Mouse (Mus musculus) stomach, embryonic 14.5 days (tissue): ENCODE results near the gene Ret. TPM values are rescaled to one million over a fixed set of nuclear protein-coding genes. Genes with fewer than 3 reads are reported as not detected.

Experiments
- ATAC-seq: fragments of 200-750 bp; cut with Nextera tagmentation; 2 replicates; pipeline ENCODE4 v1.8.0; 2017; ENCODE audit warnings: low read depth, moderate TSS enrichment; ENCODE audit not compliant: insufficient number of reproducible peaks, insufficient read depth, low FRiP score
- H3K27ac ChIP-seq: fragments of 300-500 bp; sonication (generic); 2 replicates; pipeline ENCODE4 v1.5.1; 2014; ENCODE audit warnings: mild to moderate bottlenecking, low read length, moderate library complexity, mixed read lengths
- H3K27me3 ChIP-seq: fragments of 300-500 bp; sonication (generic); 2 replicates; pipeline ENCODE4 v1.6.1; 2014; ENCODE audit warnings: low read length, control low read depth, mixed read lengths; ENCODE audit not compliant: control insufficient read depth, insufficient read depth
- H3K36me3 ChIP-seq: fragments of 300-500 bp; sonication (generic); 2 replicates; pipeline ENCODE4 v1.6.1; 2014; ENCODE audit warnings: mild to moderate bottlenecking, control low read depth, low read length, moderate library complexity, mixed read lengths; ENCODE audit not compliant: control insufficient read depth, insufficient read depth
- H3K4me1 ChIP-seq: fragments of 300-500 bp; sonication (generic); 2 replicates; pipeline ENCODE4 v1.6.1; 2014; ENCODE audit warnings: low read length, control low read depth, mixed read lengths; ENCODE audit not compliant: control insufficient read depth, insufficient read depth
- H3K4me2 ChIP-seq: fragments of 300-500 bp; sonication (generic); replicated peaks from 2 replicates; pipeline ENCODE4 v1.6.1; 2014; ENCODE audit warnings: low read depth, low read length, control low read depth
- H3K4me3 ChIP-seq: fragments of 300-500 bp; sonication (generic); 2 replicates; pipeline ENCODE4 v1.5.1; 2014; ENCODE audit warnings: low read depth, low read length, control low read depth
- H3K9ac ChIP-seq: fragments of 300-500 bp; sonication (generic); replicated peaks from 2 replicates; pipeline ENCODE4 v1.6.1; 2014; ENCODE audit warnings: low read depth, mild to moderate bottlenecking, control low read depth, low read length, moderate library complexity, mixed read lengths
- H3K9me3 ChIP-seq: fragments of 300-500 bp; sonication (generic); 2 replicates; pipeline ENCODE4 v1.6.1; 2016; ENCODE audit warnings: low read depth, low read length, control low read depth; ENCODE audit not compliant: control insufficient read depth
- WGBS: fragments of 180-500 bp; shearing (Covaris S2); extraction: QIAGEN DNeasy Blood & Tissue Kit; methylation state at CpG from one replicate; pipeline ENCODE4 v1.1.7; 2014; 5-methylcytosine and 5-hydroxymethylcytosine counted together
- polyA plus RNA-seq: library from polyadenylated mRNA; unstranded; fragments of >200 nt; fragmentation: Nextera tagmentation; extraction: Ambion mirVana; gene quantifications from 2 replicates; pipeline ENCODE4 v1.2.1, GENCODE M21; 2014

The Ret gene
- polyA plus RNA-seq, 1 experiment from 2014 or later, result 15.0 TPM

- H3K27me3 ChIP-seq, result no peaks in the 10 kb centered on the region
- no peak overlapping the region for H3K27ac ChIP-seq
- no peak overlapping the region for H3K9ac ChIP-seq
- no peak overlapping the region for H3K4me2 ChIP-seq
- H3K9me3 ChIP-seq, result no peaks in the 10 kb centered on the region
- 37% methylated on average over 7 of the region's 7 CpGs for WGBS
- no peaks in the 10 kb centered on the region for H3K36me3 ChIP-seq
- H3K4me3 ChIP-seq, result no peak overlapping the region
- no peak for ATAC-seq
- peaks cover 3% of the 10 kb centered on the region; the same call in 1 of the 2 replicates for H3K4me1 ChIP-seq
Measured at GRCm38 (mm10) chr6:118205176-118205890, 7.8 kb upstream of the Ret start.

GRCm38 (mm10) chr6:118204112-118204511, 6.6 kb upstream of the Ret start:
- 94% methylated on average over 1 of the region's 1 CpGs for WGBS
- no peaks in the 10 kb centered on the region for H3K9me3 ChIP-seq
- no peaks in the 10 kb centered on the region for H3K36me3 ChIP-seq
- H3K4me1 ChIP-seq, result peaks cover 3% of the 10 kb centered on the region; the same call in 1 of the 2 replicates
- no peak overlapping the region for H3K9ac ChIP-seq
- no peak for ATAC-seq
- no peaks in the 10 kb centered on the region for H3K27me3 ChIP-seq
- no peak overlapping the region for H3K4me2 ChIP-seq
- H3K4me3 ChIP-seq, result no peak overlapping the region
- no peak overlapping the region for H3K27ac ChIP-seq

DNA sequence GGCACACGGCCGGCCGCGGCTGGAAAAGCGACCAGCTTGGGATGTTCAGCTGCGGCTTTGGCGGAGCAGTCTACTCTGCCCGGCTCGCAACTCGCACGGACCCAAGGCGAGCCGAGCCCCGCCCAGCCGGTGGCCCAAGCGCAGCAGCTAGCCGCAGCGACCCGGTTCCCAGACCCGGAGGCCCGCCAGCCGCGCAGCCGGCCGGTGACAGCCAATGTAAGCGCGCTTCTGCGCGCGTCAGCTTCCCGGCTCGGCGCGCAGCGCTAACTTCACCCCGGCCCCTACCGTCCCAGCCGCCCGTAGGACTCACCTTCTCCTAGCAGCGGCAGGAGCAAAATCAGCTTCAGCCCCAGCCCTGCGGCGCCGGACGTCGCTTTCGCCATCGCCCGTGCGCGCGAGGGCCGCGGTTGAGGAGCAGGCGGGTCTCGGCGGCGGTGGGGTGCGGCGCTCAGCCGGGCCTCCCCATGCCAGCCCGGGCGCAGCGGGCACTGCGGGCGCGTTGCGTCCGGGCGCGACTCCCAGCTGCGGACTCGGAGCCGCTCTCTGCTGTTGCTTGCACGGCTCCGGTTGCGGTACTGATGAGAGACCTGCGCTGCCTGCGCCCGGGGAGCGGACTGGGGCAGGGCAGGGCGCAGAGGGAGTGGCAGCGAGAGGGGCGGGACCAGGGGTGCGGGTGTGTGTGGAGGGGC, 623 bp downstream of the Ret start:
- Histone ChIP-seq H3K9ac (peak overlapping the region; percentile 25), H3K36me3 (no peaks in the 10 kb centered on the region), H3K27ac (peak overlapping the region; percentile 27; the same call in 1 of the 2 replicates), H3K4me2 (peak overlapping the region; percentile 100), H3K4me1 (no peaks in the 10 kb centered on the region), H3K27me3 (peaks cover 30% of the 10 kb centered on the region), H3K4me3 (peak overlapping the region; percentile 64), H3K9me3 (no peaks in the 10 kb centered on the region)
- peak; percentile 80 for ATAC-seq
- under 1% methylated on average over 79 of the region's 84 CpGs for WGBS

GRCm38 (mm10) chr6:118195108-118195507, 2.4 kb downstream of the Ret start:
- Histone ChIP-seq H3K4me2 (no peak overlapping the region), H3K27ac (no peak overlapping the region), H3K27me3 (peaks cover 30% of the 10 kb centered on the region), H3K9me3 (no peaks in the 10 kb centered on the region), H3K4me1 (no peaks in the 10 kb centered on the region), H3K4me3 (no peak overlapping the region), H3K9ac (no peak overlapping the region), H3K36me3 (no peaks in the 10 kb centered on the region)
- WGBS, result 31% methylated on average over 8 of the region's 8 CpGs
- ATAC-seq, result no peak

DNA sequence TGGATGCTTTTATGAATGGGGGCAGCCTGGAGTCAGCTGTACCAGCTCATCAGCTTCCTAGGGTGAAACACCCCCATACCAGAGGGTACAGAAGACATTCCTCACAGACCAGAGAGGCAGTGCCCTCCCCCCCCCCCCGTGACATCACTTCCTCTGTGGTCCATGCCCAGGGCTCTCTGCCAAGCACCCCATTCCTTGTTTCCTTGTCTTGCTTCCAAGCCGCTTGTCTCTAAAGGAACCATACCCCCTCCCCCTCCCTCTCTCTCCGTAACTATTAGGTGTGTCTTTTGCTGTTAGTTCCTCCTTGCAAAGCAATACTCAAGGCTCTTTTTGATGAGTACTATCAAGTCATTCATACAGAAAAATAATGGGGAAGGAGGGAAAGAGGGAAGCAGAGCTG, 4.6 kb downstream of the Ret start:
- Histone ChIP-seq H3K9ac (no peak overlapping the region), H3K27me3 (peaks cover 24% of the 10 kb centered on the region)
- 58% methylated on average over 3 of the region's 3 CpGs for WGBS

GRCm38 (mm10) chr6:118192199-118192598, 5.3 kb downstream of the Ret start:
- Histone ChIP-seq H3K9me3 (no peaks in the 10 kb centered on the region), H3K27ac (no peak overlapping the region), H3K9ac (no peak overlapping the region), H3K36me3 (no peaks in the 10 kb centered on the region), H3K27me3 (peaks cover 17% of the 10 kb centered on the region), H3K4me2 (no peak overlapping the region), H3K4me1 (no peaks in the 10 kb centered on the region), H3K4me3 (no peak overlapping the region)
- no peak for ATAC-seq
- 51% methylated on average over 4 of the region's 4 CpGs for WGBS

More for the DNA sequence above, 4.6 kb downstream of the Ret start:
- Histone ChIP-seq H3K27ac (no peak overlapping the region), H3K9me3 (no peaks in the 10 kb centered on the region), H3K4me1 (no peaks in the 10 kb centered on the region), H3K36me3 (no peaks in the 10 kb centered on the region), H3K4me2 (no peak overlapping the region), H3K4me3 (no peak overlapping the region)
- no peak for ATAC-seq

DNA sequence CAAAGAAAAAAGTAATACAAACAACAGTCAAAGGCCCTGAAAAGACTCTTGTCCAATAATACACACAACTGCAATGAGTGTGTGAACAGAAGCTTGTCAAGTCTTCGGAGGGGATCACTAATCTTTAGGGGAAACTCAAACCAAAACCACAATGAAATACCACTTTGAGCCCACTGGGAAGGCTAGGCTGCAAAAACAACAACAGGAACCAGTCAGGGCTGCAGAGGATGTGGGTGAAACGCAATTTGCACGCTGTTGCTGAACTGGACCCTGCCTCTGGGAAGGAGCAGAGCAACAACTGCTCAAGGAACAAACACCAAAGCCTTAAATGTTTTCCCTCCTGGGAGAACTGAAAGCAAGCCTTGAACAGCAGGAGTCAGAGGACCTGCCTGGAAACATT, 7.8 kb downstream of the Ret start:
- no peaks in the 10 kb centered on the region for H3K36me3 ChIP-seq
- 60% methylated on average over 3 of the region's 3 CpGs for WGBS
- no peak overlapping the region for H3K9ac ChIP-seq
- peaks cover under 1% of the 10 kb centered on the region; the same call in 1 of the 2 replicates for H3K27me3 ChIP-seq
- no peak for ATAC-seq
- no peaks in the 10 kb centered on the region for H3K4me1 ChIP-seq
- no peak overlapping the region for H3K4me3 ChIP-seq
- H3K27ac ChIP-seq, result no peak overlapping the region
- H3K9me3 ChIP-seq, result no peaks in the 10 kb centered on the region
- no peak overlapping the region for H3K4me2 ChIP-seq

GRCm38 (mm10) chr6:118188599-118188998, 8.9 kb downstream of the Ret start:
- Histone ChIP-seq H3K4me2 (no peak overlapping the region), H3K4me3 (no peak overlapping the region), H3K27ac (no peak overlapping the region), H3K4me1 (no peaks in the 10 kb centered on the region), H3K9me3 (no peaks in the 10 kb centered on the region), H3K36me3 (no peaks in the 10 kb centered on the region), H3K27me3 (no peaks in the 10 kb centered on the region), H3K9ac (no peak overlapping the region)
- peak; percentile 70; the same call in 1 of the 2 replicates for ATAC-seq
- WGBS, result 68% methylated on average over 9 of the region's 9 CpGs
